Mouse (Mus musculus): ENCODE data around the gene Rhbdf1.

DNA sequence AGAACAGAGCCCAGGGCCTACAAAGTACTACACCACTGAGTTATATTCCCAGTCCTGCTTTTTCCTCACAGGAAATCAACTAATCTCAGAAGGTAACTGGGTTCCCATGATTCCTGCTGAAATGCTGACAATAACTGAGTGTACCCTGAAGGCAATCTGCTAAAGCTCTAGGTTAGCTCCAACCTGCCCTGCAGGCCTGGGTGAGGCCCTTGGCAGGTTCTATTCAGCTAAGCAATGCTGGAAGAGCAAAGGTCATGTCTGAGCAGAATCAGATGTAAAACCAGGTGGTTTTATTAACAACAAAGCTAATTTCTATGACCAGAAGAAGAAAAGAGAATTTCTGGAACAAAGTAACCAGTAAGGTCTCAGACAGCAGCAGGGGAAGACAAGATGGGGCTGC lies 19.3 kb upstream of the Rhbdf1 start:
- no peak for TF ChIP-seq CTCF (IDR thresholded peaks at IDR 0.05; ENCODE audit: low read depth)
- TF ChIP-seq EP300 (IDR thresholded peaks at IDR 0.05; ENCODE audit: low read depth), result no peak

Data from liver, postnatal 0 days (tissue).